Mouse (Mus musculus) brain, embryonic 14.5 days (tissue): ENCODE measurements around the gene Ntrk3.

Experiments
- CTCF ChIP-seq: fragments of 200-500 bp; IDR thresholded peaks from 2 replicates; pipeline ENCODE4 v1.5.1; 2012; ENCODE audit warnings: inconsistent platforms, mild to moderate bottlenecking, moderate library complexity, borderline replicate concordance; ENCODE audit not compliant: insufficient read depth, insufficient read length; ENCODE audit errors: extremely low read depth
- POLR2A ChIP-seq: fragments of 200-500 bp; IDR thresholded peaks from 2 replicates; pipeline ENCODE4 v1.6.1; 2012; ENCODE audit warnings: mild to moderate bottlenecking, inconsistent platforms, borderline replicate concordance; ENCODE audit not compliant: poor library complexity, insufficient read depth, insufficient read length, severe bottlenecking; ENCODE audit errors: extremely low read depth

DNA sequence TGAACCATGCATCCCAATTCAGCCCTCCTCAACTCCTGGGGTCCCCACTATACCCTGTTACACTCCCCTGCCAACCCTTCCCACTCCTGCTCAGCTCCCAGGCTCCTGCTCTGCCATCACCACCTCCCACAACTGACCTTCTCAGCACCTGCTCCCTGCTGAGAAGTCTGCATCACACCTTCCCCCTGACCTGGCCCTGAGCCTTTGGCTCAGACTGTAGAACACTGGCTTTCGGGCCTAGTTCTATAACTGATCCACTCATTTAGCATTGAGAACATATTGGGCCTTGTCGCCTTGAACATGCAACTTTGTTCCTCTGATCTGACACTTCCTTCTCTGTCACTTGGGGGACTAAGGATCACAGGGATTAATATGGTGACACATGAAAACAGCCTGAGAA, 152.9 kb downstream of the Ntrk3 start:
- TF ChIP-seq POLR2A = no peak
- no peak for TF ChIP-seq CTCF
